Mouse (Mus musculus) myocyte (in vitro differentiated cells): ENCODE data around the gene AB124611.

Experiments used
- MAX ChIP-seq: IDR thresholded peaks from one replicate; pipeline ENCODE4 v1.6.1; 2011; ENCODE audit warnings: low read depth, mild to moderate bottlenecking, control low read depth
- POLR2A ChIP-seq: IDR thresholded peaks from one replicate; pipeline ENCODE4 v1.6.1; 2011; ENCODE audit warnings: low read depth, mild to moderate bottlenecking, control low read depth, moderate library complexity; ENCODE audit not compliant: insufficient read length
- TCF3 ChIP-seq: IDR thresholded peaks from one replicate; pipeline ENCODE4 v1.6.1; 2011; ENCODE audit warnings: low read depth, control low read depth; ENCODE audit not compliant: insufficient read length
- USF1 ChIP-seq: IDR thresholded peaks from one replicate; pipeline ENCODE4 v1.6.1; 2011; ENCODE audit warnings: low read depth, mild to moderate bottlenecking, control low read depth, moderate library complexity

DNA sequence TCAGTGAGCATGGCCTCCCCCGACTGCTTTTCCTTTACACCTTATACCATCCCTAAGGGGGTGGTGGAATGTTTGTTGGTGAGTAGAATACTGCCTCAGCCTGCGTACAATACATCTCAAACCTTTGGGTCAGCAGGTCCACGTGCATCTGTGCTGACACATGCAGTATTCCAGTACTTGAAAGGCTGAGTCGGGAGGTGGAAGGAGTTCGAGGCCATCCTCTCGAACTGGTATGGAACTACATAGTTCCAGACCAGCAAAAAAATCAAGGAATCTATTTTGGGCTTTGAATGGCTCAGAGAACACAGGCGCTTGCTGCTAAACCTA is 15.3 kb upstream of the AB124611 start:
- TF ChIP-seq POLR2A: no peak
- TF ChIP-seq MAX: no peak
- TF ChIP-seq TCF3: no peak
- no peak for TF ChIP-seq USF1
